Mouse (Mus musculus) CH12.LX (cell line): ENCODE measurements at regions not wholly inside any gene's neighbourhood (a gene's known extent, or its start where the extent isn't known, plus 50 kb on each side); places are given as distances from the start of the nearest gene placed in this dataset.

Experiments
- CHD1 ChIP-seq: IDR thresholded peaks from 2 replicates; pipeline ENCODE4 v1.6.1; 2012; ENCODE audit warnings: low read depth, low read length, improper control_type of control experiment, inconsistent platforms
- CTCF ChIP-seq, 2 experiments: IDR thresholded peaks in 1 of 2; conservative IDR thresholded peaks in 1 of 2; 2 replicates each; pipeline ENCODE4 v1.5.1; 2011 to 2012; ENCODE audit warnings: low read depth in 2 of 2, low read length in 2 of 2, improper control_type of control experiment in 1 of 2, inconsistent platforms in 1 of 2, mild to moderate bottlenecking in 1 of 2, moderate library complexity in 1 of 2
- E2F4 ChIP-seq: IDR thresholded peaks from 2 replicates; pipeline ENCODE4 v1.6.1; 2011; ENCODE audit warnings: low read depth, low read length, improper control_type of control experiment; ENCODE audit not compliant: insufficient replicate concordance
- EP300 ChIP-seq: IDR thresholded peaks from 2 replicates; pipeline ENCODE4 v1.6.1; 2011; ENCODE audit warnings: low read length, improper control_type of control experiment
- JUND ChIP-seq: conservative IDR thresholded peaks from 2 replicates; pipeline ENCODE4 v1.6.1; 2011; ENCODE audit warnings: low read depth, low read length, improper control_type of control experiment
- POLR2A ChIP-seq: IDR thresholded peaks from 2 replicates; pipeline ENCODE4 v1.6.1; 2011; ENCODE audit warnings: low read depth, mild to moderate bottlenecking, improper control_type of control experiment, low read length
- RAD21 ChIP-seq: IDR thresholded peaks from 2 replicates; pipeline ENCODE4 v1.6.1; 2011; ENCODE audit warnings: low read depth, mild to moderate bottlenecking, low read length, improper control_type of control experiment, moderate library complexity
- UBTF ChIP-seq: IDR thresholded peaks from 2 replicates; pipeline ENCODE4 v1.6.1; 2012; ENCODE audit warnings: low read depth, mild to moderate bottlenecking, inconsistent platforms, low read length, improper control_type of control experiment, moderate library complexity
- ZNF384 ChIP-seq: IDR thresholded peaks from 2 replicates; pipeline ENCODE4 v1.6.1; 2012; ENCODE audit warnings: low read depth, low read length, improper control_type of control experiment, inconsistent platforms

- TF ChIP-seq CTCF (conservative IDR thresholded peaks at IDR 0.05 in 1 of 2, IDR thresholded peaks at IDR 0.05 in 1 of 2; ENCODE audit: low read depth in 2 of 2, low read length in 2 of 2) (no peak), ZNF384 (no peak), JUND (no peak), E2F4 (no peak), CHD1 (no peak), UBTF (no peak), EP300 (no peak), RAD21 (no peak), POLR2A (no peak)
Measured at GRCm38 (mm10) chr1:125176124-125176937, 259.2 kb downstream of the Actr3 start.
